Mouse (Mus musculus) adrenal gland, adult 2 months (tissue): ENCODE results near the gene Ndufab1. TPM values are rescaled to one million over a fixed set of nuclear protein-coding genes. Genes with fewer than 3 reads are reported as not detected.

Experiments
- DNase-seq: peaks from one replicate; pipeline ENCODE4 v3.0.0; 2021
- long read RNA-seq: library from polyadenylated mRNA; stranded (forward); transcript quantifications from one replicate; pipeline ENCODE4 v2.0.0, GENCODE M21; 2021
- polyA plus RNA-seq: library from polyadenylated mRNA; depleted of rRNA; stranded (reverse); fragments of >200 nt; gene quantifications from 2 replicates; pipeline ENCODE4 v1.2.3, GENCODE M21; 2012; rRNA removed
- total RNA-seq, 2 experiments: library from RNA; stranded (reverse); gene quantifications; 2 replicates each; pipeline ENCODE4 v1.2.3; 2021

The Ndufab1 gene
- total RNA-seq (100 to 1,000 TPM; 549 to 580 TPM), polyA plus RNA-seq (2,196 and 4,184 TPM in 2 replicates)
- long read RNA-seq, transcript Ndufab1-201 (5 exons, 3,479 nt): minor isoform, 44 of 330 reads
- long read RNA-seq, transcript Ndufab1-203 (5 exons, 1,416 nt): major isoform, 264 of 330 reads
- long read RNA-seq, partial matches to known transcripts: 0 of 330 reads
- long read RNA-seq, other reads (novel, unspliced or antisense): 15 of 330 reads

DNA sequence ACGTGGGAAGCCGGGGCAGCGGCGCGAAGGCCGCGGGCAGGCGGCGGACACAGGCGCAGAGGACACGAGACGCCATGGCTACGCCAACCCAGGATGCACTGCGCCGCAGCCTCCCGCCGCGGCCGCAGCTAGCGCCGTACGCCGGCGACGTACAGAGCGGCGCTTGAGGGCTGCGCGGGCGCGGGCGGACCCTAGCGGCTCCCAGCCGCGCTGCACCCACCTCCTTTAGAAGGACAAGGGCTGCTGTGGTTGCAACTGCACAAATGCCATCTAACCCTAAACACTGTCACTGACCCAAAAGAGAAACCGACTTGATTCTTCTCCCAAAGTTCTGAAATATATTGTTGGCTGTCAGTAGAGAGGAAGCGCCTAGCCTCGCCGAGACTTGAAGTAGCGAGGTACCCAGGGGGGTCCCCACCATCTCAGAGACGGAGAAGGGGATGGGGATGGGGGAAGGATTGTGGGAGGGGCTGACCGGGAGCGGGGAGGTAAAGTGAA lies at the start of gene Ndufab1:
Ndufab1 (minus strand) TSS at position 140 of the 498 bp plus-strand sequence.
- DNase-seq: peak; percentile 94

DNA sequence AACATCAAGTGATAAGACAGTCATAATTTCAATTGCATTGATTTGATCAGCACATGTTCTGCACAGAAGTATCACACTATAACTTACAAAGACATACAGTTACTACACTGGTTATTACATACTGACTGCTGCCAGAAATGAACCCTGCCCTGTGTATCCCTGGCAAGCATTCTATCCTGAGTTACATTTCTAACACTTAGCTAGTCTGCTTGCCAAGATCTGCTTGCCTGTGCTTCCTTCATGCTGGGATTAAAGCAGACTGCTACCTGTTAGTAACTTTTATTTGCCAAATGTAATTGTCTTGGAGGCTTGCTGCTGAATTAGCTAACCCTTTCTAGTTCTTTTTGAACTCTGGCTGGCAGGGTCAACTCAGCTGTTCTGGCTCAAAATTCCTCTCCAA lies 39.3 kb upstream of the Ndufab1 start:
- no peak for DNase-seq

DNA sequence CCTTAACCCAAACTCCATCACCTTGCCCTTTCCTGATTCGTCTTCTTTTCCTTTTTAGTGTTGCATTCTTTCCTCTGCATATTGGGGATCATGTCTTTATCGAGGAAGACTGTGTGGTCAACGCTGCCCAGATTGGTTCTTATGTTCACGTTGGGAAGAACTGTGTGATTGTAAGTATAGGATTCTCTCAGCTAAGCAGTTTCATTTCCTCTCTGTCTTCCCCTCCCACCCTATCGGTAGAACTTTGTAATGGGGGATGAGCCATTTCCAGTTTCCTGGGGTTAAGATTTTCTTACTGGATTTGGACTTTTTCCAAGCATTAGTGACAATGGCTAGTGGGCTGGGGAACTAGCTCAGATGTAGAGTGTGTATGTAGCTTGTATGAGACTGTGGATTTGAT lies 36.5 kb upstream of the Ndufab1 start:
- no peak for DNase-seq

DNA sequence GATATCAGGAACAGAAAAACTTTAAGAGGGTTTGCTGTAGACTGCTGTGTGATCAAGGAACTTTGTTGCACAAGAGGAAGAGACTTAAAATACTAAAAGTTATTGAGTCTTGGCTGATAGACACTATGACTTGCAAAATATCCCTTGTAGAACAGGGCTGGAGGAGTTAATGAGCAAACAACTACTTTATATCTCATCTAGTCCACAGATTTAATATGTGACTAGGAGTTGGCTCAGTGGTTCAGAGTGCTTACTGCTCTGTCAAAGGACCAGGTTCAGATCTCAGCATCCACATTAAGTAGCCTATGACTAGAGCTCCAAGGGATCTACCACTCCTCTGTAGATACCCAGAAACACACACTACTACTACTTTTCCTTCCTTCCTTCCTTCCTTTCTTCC lies 35.4 kb upstream of the Ndufab1 start:
- no peak for DNase-seq

DNA sequence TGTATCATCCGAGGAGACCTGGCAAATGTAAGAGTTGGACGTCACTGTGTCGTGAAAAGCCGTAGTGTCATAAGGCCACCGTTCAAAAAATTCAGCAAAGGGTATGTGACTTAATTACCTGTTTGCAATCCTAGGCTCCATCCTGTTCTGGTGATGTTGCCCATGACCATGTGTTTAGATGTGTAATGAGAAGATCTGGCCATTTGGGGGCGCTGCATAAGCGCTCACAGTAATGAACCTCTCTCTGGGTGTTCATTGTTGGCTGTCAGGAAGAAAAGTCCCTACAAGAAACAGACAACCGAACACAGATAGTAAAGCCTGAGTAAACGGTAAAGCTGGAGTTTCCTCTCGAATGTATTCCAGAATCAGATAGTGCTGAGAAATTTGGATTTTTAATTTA lies 33.4 kb upstream of the Ndufab1 start:
- no peak for DNase-seq

DNA sequence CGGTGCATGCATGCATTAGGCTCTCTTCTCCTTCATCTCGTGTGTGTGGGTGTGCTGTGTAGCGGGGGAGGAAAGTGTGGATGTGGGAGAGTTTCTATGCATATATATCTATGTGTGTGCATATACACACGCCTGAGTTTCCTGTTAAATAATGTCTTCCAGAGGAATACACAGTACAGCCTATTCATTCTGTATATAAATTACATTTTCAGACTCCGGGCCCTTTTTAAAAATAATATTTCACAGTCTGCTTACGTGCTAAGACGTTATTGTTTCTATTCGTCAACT lies 31.6 kb upstream of the Ndufab1 start:
- DNase-seq: no peak

DNA sequence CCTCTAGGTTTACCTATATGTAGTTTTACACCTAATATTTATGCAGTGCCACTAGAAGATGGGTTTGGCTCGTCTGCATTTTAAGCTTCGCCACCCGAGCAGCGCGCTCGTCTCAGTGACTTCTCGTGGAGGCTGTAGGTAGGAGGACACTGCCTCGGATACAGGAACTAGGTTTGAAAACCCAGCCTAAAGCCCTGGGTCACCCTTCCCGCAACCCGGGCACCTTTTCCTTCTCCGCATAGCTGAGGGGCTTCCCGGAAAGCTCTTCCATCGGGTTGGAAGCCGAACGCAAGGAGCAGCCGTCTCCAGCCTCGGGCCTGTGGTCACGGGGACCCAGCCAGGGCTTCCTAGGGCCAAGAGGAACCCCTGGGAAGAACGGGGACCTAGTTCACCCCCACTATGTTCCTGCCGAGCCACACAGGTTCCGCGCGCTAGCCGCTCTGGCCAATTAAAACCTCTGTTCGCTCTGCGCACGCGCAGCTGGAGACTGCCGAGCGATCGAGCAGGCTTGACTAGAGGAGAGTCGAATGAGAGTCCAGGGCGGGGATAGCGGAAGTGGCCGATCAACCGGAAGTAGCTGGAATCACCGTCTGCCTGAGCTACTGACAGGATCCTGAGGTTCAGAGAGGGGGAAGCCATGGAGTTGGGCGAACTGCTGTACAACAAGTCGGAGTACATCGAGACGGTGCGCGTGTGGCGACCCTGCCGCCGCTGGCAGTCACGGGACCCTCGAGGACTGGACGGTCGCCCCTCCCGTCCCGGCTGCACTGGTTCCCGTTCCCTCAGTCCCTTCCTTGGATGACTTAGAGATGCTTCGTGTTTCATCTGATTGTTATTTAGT lies 31.0 kb upstream of the Ndufab1 start, which contains the start of the genes Palb2 and Dctn5:
Palb2 (minus strand) TSS at position 489 of the 841 bp plus-strand sequence.
Dctn5 (plus strand) TSS at position 545 of the 841 bp plus-strand sequence.
- peak; percentile 99 for DNase-seq

DNA sequence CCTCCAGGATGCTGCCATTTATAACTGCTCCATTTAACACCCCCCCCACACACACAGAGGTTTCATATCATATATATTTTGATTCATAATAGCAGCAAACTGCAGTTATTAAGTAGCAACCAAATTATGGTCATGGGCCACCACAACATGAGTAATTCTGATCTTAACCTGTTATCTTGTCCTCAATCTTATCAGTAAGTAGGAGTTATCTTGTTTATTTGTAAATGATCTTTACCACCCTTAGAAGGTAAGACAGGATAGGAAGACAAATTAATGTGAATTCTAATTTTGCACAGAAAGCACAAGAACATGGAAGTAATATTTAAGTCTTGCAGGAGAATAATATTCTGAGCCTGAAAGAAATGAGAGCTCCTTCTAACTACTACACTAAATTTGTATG lies 30.1 kb upstream of the Ndufab1 start:
- DNase-seq: no peak

DNA sequence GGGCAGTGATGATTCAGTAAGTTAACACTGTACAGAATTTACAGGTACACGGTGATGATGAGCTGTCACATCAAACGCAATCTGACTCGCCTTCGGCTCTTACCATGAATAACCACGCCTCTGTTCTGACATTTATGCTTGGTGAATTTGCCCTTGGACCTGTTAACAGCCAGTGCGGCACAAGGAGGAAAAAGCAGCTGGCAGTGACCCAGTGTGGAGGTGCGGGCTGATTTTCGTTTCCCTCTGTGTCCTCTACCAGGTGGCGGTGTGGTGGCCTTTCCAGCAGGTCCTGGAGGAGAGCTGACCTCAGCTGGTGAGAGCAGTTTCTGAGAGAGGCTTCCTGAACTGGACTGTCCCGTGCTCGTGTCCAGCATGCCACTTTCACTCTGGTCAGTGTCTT lies 25.3 kb upstream of the Ndufab1 start:
- DNase-seq: peak; percentile 4

DNA sequence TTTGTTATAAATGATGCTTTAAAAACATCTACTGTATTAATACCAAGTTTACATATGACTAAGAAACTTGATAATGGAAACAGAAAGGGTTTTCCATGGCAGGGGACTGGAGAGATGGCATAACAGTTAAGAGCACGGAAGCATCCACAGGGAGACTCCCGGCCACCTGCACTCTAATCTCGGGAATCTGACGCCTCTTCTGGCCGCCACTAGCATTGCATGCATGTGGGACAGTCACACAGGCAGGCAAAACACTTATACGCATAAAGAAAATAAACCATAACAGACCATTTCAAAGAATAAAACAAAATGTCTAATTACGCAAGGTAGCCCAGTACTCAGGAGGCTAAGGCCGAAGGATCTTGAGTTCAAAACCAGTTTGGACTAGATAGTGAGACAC lies 23.9 kb upstream of the Ndufab1 start:
- no peak for DNase-seq

DNA sequence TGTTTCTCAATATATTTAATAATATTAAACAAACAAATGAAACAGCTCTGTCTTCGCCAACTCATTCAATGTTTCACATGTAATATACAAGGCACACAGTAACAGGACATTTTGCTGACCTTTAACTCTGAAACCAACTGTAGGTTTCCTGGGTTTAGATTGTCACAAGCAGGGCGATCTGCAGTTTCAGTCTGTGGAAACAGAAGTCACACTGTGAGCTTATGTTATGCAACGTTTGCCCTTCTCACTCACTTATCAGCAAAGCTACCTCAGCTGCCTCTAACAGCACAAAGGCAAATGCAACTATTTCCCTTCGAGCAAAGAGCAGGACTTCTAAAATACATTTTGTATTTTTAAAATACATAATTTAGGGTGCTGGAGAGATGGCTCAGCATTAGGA lies 21.8 kb upstream of the Ndufab1 start:
- no peak for DNase-seq

DNA sequence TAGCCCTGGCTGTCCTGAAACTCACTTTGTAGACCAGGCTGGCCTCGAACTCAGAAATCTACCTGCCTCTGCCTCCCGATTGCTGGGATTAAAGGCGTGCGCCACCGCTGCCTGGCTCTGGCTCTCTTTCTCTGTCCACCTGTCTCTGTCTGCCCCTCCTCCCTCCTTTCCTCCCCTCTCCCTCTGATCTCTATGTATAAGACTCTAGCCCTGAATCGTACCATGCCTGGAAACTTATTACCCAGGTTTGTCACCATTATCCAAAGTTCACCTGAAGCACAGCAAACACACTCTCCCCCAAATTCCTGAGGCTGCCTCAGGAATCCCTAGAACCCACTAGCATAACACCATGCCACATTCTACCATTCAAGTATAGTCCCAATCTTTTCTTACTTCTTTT lies 6.5 kb upstream of the Ndufab1 start:
- DNase-seq: no peak

DNA sequence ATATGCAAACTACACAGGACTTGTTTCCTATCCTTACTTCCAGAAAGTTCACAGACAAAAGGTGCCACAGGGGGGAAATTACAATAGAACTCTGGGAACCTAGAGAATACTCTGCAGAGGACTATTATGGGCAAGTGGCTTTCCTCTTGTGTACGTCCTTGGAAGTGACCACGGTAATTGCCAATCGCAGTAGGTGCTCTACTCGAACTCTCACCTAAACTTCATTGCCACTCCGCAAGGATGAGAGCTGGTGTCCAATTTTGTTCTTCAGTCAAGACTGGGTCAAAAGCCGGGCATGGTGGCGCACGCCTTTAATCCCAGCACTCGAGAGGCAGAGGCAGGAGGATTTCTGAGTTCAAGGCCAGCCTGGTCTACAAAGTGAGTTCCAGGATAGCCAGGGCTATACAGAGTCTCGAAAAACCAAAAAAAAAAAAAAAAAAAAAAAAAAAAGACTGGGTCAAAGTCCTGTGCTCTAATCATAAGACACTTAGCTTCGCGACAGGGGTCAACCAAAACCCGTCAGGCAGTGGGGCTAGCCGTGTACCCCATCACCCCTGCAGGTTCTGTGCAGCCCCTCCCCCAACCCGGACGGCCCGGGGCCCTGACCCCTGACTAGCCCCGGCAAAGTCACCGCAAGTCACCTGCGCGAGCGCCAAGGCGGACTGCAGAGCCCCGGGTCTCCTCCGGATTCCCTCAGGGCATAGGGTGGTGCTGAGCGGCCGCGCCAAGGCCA lies 506 bp downstream of the Ndufab1 start:
- peak; percentile 11 for DNase-seq

DNA sequence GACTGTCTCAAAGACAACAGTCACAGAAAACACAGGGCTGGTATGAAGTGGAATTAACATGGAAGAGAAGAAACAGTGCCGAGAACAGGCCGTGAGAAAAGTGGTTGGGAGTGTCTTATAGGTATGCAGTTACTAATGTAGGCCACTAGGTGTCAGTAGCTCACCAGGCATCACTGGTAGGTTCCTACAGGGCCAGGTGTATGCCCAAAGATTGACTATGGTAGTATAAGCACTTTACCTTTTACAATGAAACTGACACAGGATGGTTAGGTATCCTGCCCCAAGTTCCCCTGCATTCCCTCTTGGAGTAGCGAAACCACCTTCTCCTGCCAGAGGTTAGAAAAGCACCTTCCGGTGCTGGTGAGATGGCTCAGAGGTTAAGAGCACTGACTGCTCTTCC lies 2.5 kb downstream of the Ndufab1 start:
- peak; percentile 22 for DNase-seq

DNA sequence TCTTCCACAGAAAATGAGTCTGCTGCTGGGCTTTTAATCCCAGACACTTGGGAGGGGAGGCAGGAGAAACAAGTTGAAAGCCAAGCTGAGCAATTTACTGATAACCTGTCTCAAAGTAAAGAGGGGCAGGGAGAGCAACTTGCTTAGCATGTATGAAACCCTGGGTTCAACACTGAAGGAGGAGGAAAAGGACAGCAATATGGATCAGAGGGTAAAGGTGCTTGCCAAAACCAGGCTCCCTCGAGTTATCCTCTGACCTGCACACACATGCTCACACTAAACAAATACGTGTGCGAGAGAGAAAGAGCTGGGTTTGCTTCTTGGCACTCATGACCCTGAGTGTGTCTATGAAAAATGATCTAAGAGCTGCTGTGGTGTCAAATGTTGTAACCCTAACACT lies 3.7 kb downstream of the Ndufab1 start:
- DNase-seq: no peak

DNA sequence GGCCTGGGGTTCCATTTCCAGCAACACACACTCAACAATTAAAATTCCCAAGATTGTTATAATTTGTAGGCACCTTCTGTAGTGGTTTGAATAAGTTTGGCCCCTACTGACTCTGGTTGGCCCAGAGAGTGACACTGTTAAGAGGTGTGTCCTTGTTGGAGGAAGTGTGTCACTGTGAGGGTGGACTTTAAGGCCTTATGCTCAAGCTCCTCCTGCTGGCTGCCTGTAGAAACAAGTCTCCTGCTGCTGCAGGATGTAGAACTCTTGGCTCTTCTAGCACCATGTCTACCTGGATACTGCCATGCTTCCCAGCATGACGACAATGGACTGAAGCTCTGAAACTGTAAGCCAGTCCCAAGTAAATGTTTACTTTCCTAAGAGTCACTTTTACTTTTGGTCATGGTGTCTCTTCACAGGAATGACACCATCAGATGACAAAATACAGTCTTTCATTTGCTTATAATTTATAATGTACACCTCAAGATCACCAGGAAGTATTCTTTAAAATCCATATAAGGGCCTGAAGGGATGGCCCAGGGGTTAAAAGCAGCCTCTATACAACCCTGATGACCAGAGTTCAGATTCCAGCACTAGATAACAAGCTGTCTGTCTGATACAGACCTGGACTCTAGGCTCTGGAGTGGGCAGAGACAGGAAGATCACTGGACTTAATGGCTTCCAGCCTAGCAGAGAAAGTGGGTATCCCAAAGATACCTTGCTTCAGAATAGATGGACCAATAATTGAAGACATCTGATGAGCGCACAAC lies 6.9 kb downstream of the Ndufab1 start:
- DNase-seq: no peak

DNA sequence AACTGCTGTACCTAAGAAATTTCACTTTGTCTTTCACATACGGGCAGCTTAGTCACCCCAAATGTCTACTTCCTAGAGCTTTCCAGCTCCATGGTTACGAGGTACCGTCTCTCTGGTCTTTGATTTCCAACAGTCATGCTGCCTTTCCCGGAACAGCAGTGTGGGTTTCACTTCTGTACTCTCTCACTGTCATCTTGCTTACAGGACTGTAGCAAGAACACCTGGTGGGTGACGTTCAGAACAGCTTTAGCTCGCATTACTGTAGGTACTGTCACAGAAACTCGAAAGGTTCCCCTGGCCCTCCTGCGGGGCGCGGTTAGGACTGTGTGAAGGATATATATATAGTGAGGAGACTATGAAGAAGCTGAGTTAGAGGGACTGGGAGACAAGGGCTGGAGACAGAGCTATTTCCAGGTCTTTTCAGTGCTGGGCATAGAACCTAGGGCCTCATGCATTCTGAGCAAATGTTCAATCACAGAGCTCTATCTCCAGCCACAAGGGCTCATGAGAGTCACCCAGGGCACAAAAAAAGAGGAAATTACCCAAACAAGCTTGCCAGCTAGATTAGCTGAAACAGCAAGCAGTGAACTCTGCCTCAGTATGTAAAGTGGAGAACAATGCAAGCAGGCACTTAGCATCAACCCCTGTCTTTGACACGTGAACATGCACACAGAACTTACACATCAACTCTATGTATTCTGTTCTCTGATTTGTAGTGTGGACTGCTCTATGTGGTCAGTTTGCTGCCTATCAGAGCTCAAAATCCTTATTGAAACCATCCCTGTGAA lies 14.3 kb downstream of the Ndufab1 start:
- no peak for DNase-seq

DNA sequence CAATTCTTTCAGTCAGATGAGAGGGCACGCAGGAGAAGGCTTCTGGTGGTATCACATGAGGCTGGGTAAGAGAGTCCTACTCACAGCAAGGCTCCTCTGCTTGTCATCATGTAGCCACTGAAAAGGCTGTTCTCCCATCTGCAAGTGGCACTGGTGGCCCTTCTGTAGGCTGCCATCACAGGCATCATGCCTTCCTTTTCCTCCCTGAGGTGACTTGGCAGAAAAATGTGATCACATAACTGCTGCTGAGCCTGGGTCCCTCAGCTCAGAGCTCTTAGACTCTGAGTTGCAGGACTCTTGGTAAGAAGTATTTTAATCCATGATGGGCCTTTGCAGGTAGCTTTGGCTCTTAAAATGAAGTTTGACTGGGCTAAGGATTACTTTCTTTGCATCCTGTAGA lies 20.6 kb downstream of the Ndufab1 start:
- no peak for DNase-seq

DNA sequence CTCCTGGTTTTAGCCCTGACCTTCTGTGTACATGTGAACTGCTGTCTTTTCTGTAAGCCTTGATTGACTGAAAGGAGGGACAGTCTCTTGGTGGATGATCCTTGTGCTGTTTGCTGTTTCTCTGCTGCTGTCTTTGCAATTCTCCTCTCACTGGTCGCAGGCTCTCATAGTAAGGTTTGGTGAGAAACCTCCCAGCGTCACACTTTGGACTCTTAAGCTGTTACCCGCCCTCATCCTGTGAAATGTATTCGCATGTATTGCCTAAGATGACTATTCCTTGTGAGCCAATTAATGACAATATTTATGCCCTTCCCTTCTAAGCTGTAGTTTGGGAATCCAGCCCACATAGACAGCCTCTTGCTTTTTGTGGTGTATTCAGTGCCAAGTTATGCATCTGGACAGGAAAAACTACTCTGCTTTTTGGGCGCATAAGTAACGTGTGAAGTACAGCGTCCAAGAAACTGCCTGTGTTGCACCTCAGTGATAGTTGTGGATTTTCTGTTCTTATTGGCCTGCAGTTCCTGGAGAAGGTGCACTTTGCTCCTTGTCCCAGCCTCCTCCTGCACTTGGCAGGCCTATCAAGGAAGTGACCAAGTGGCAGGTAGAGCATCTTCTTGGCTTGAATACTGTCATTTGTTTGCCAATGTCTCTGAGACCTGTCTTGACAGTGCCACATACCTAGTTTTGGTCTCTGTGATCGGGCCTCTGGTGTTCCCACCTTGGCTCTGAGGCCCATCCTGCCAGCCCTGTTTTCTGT lies 21.7 kb downstream of the Ndufab1 start:
- no peak for DNase-seq

DNA sequence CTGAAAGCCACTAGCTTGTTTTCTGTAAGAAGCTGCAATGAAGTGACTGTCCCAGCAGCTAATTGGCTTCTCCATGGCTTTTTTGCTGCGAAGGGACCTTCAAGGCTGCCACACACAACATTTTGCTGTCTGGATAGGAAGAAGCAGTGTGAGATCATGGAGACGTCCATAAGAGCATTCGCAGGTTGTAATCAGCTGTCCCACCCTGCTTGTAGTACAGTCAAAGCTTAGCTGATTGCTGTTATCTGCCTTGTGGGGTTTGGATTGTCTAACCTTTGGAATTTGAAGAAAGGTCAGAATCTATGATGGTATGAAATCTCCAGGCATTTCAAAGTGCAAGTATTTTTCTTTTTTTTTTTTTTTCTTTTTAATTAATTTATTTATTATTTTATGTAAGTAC lies 27.3 kb downstream of the Ndufab1 start:
- no peak for DNase-seq
